Mouse (Mus musculus): ENCODE measurements around the gene Med27. TPM values are rescaled to one million over a fixed set of nuclear protein-coding genes. Genes with fewer than 3 reads are reported as not detected.

Gene Med27
- polyA plus RNA-seq, 1 experiment from 2014 or later = 74.3 TPM

DNA sequence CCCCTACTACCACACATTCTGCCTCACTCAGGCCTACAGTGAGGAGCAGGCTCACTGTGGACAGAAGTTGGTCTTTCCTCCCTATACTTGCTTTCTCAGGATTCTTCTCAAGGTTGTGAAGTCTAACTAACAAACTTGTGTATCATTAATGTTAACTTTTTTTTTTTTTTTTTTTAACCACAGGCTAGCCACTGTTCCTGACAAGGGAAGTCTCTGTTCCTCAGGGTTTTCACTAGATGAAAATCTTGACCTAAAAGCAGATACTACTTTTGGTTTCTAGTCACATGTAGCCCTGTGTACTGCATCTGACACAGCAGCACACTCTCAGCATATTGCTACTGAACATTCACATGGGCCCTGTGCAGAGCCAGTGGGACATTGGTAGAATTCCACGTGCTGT is 55.2 kb downstream of the Med27 start:
- no peak overlapping the region for H3K9ac ChIP-seq
- H3K4me1 ChIP-seq (replicated peaks) = peaks cover 52% of the 10 kb centered on the region
- H3K4me3 ChIP-seq = no peak overlapping the region
- no peak for ATAC-seq (ENCODE audit: low FRiP score)
- WGBS = 80% methylated on average over 1 of the region's 1 CpGs
- H3K9me3 ChIP-seq = no peaks in the 10 kb centered on the region
- H3K27ac ChIP-seq = no peak overlapping the region
- no peak overlapping the region for H3K4me2 ChIP-seq
- no peaks in the 10 kb centered on the region for H3K27me3 ChIP-seq
- H3K36me3 ChIP-seq = no peaks in the 10 kb centered on the region

DNA sequence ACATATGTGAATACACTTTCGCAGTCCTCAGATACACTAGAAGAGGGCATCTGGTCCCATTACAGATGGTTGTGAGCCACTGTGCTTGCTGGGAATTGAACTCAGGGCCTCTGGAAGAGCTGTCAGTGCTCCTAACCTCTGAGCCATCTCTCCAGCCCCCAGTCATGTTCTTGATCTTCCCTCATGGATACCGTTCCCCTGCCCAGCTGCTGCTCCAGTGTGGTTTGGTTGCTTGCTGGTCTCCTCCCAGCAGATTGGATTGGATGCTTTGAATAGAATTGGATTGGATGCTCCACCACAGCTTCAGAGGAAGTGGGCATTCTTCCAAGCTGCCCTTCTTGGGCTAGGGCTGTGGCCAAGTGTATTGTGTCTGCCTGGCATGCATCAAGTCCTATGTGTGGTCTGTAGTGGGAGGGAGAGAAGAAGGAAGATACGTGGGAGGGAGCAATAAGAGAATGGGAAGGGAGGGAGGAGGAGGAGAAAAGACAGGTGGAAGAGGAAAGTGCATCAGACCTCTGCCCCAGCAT is 56.0 kb downstream of the Med27 start:
- peaks cover 53% of the 10 kb centered on the region for H3K4me1 ChIP-seq (replicated peaks)
- H3K4me2 ChIP-seq = no peak overlapping the region
- H3K4me3 ChIP-seq = no peak overlapping the region
- no peaks in the 10 kb centered on the region for H3K27me3 ChIP-seq
- 60% methylated on average over 3 of the region's 3 CpGs for WGBS
- H3K36me3 ChIP-seq = no peaks in the 10 kb centered on the region
- no peaks in the 10 kb centered on the region for H3K9me3 ChIP-seq
- H3K9ac ChIP-seq = no peak overlapping the region
- H3K27ac ChIP-seq = no peak overlapping the region
- no peak for ATAC-seq (ENCODE audit: low FRiP score)

DNA sequence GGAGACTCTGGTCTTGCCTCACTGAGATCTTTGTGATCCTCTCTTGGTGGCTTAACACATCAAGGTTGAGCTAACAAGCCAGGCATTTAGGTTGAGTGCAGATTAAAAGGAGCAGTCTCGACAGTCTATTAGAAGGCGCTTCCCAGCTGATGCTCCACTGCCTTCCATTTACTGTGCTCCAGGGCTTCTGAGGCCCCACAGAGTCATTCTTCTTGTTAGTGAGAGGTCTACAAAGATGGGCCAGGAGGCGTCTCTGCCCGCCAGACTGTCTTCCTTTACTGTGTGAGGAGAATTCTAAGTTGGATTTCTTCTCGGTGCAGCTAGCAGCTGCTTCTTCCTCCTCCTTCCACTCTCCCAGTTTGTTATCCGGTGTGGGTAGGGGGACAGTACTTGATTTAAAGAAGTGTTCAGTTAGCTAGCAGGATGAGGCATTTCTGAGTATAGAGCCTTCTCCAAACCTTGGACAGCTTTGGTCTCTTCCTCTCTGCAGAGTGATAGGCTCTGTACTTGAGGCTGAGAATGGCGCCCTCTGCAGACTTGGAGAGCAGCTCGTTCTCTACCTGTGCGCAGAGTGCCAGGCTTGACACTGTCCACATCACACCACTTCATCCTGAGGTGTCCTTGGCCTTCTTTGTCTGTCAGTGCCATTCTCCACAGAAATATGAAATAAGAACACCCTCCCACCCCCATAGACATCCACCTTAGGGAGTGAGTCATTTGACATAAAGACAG is 57.3 kb downstream of the Med27 start:
- peak; percentile 36; the same call in 1 of the 2 replicates for ATAC-seq (ENCODE audit: low FRiP score)
- Histone ChIP-seq H3K9ac (no peak overlapping the region), H3K4me2 (no peak overlapping the region), H3K27ac (0 out of 2 replicates have a peak overlapping the region, but pooled peaks have one; percentile 2), H3K27me3 (no peaks in the 10 kb centered on the region), H3K4me3 (no peak overlapping the region), H3K36me3 (no peaks in the 10 kb centered on the region), H3K9me3 (no peaks in the 10 kb centered on the region), H3K4me1 (replicated peaks) (peaks cover 52% of the 10 kb centered on the region)
- WGBS = 53% methylated on average over 9 of the region's 9 CpGs

DNA sequence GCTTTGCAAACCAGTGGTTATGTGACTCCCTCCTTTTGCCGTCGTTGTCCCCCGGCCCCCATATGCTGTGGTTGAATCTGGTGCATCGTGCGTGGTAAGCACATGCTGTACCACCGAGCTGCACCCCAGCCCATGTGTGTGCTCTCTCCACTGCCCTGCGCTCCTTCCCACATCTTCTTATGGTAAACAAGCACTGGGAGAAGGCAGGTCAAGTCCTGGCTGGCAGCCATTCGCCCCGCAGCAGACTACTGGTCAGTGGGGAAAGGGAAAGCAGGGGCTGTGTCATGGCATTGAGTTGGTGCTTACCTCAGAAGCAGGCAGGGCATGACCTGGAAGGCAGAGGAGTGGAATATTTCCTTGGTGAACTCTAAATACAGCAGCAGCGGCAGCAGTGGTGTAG is 58.3 kb downstream of the Med27 start:
- H3K4me2 ChIP-seq = no peak overlapping the region
- no peak overlapping the region for H3K4me3 ChIP-seq
- WGBS = 88% methylated on average over 10 of the region's 10 CpGs
- H3K27ac ChIP-seq = no peak overlapping the region; the same call in 1 of the 2 replicates
- no peaks in the 10 kb centered on the region for H3K27me3 ChIP-seq
- H3K4me1 ChIP-seq (replicated peaks) = peaks cover 48% of the 10 kb centered on the region
- H3K9ac ChIP-seq = no peak overlapping the region
- H3K9me3 ChIP-seq = no peaks in the 10 kb centered on the region
- no peak for ATAC-seq (ENCODE audit: low FRiP score)
- no peaks in the 10 kb centered on the region for H3K36me3 ChIP-seq

DNA sequence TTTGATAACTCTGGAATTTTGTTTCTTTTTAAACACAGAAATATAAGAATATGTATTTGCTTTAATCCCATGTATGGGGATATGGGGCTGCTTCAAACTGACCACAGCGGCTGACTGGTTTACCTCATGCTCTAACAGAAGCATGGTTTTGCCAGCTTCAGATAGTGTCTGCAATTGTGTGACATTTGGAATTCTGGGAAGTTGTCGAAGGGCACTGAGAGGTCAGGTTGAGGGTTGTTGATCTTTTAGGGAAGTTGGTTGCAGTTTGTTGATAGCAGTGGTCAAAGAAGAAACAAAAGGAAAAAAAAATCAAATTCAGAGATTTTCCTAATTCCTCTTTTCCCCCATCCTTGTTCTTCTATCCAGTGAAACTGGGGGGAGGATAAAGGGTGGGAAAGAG is 59.2 kb downstream of the Med27 start:
- no peaks in the 10 kb centered on the region for H3K9me3 ChIP-seq
- no peak overlapping the region for H3K4me2 ChIP-seq
- ATAC-seq (ENCODE audit: low FRiP score) = no peak
- H3K27ac ChIP-seq = no peak overlapping the region
- no peaks in the 10 kb centered on the region for H3K36me3 ChIP-seq
- 94% methylated on average over 2 of the region's 2 CpGs for WGBS
- peaks cover 51% of the 10 kb centered on the region for H3K4me1 ChIP-seq (replicated peaks)
- H3K9ac ChIP-seq = no peak overlapping the region
- no peak overlapping the region for H3K4me3 ChIP-seq
- H3K27me3 ChIP-seq = no peaks in the 10 kb centered on the region

DNA sequence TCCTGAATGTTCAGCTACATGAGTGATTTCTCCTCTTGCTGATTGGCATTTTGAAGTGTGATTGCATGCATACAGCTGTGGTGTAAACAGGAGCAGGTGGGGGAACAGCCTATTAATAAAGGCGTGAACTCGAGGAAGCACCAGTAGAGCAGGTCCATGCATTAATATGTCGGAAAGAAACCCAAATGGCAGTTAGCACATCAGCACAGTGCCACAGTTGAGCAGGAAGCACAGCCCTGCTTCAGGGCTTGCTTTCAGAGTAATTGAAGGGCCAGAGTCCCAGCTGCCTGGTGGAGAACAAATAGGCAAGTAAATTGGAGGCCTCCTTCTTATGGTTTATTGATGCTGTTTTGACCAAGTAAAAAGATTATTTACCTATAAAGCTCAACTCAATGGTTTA is 60.7 kb downstream of the Med27 start:
- Histone ChIP-seq H3K27ac (0 out of 2 replicates have a peak overlapping the region, but pooled peaks have one; percentile 64), H3K9me3 (no peaks in the 10 kb centered on the region), H3K9ac (no peak overlapping the region), H3K36me3 (no peaks in the 10 kb centered on the region), H3K27me3 (no peaks in the 10 kb centered on the region), H3K4me1 (replicated peaks) (peaks cover 64% of the 10 kb centered on the region), H3K4me2 (no peak overlapping the region), H3K4me3 (no peak overlapping the region)
- no peak for ATAC-seq (ENCODE audit: low FRiP score)
- WGBS = 46% methylated on average over 3 of the region's 3 CpGs

DNA sequence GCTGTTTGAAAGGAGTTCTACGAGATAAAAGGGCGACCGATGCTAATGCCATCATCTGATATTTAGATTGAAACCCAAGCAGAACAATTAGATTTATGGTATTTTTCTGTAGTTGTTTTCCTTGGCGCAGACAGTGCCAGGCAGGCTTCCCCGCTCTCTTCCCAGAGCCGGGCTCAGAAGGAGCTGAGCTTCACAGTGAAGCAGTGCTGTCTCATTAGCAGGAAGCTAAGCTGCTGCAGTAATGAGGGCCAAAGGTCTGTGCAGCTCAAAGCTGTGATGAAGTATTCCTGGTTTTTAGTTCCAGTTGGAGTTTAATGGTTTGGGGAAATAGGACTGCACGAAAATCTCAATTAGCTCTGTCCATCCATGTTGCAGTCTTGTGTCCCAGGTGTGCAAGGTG is 61.1 kb downstream of the Med27 start:
- Histone ChIP-seq H3K27me3 (no peaks in the 10 kb centered on the region), H3K9ac (no peak overlapping the region), H3K27ac (peak overlapping the region; percentile 55), H3K9me3 (no peaks in the 10 kb centered on the region), H3K4me1 (replicated peaks) (peaks cover 67% of the 10 kb centered on the region), H3K4me2 (no peak overlapping the region), H3K4me3 (no peak overlapping the region), H3K36me3 (no peaks in the 10 kb centered on the region)
- 72% methylated on average over 7 of the region's 7 CpGs for WGBS
- no peak for ATAC-seq (ENCODE audit: low FRiP score)

DNA sequence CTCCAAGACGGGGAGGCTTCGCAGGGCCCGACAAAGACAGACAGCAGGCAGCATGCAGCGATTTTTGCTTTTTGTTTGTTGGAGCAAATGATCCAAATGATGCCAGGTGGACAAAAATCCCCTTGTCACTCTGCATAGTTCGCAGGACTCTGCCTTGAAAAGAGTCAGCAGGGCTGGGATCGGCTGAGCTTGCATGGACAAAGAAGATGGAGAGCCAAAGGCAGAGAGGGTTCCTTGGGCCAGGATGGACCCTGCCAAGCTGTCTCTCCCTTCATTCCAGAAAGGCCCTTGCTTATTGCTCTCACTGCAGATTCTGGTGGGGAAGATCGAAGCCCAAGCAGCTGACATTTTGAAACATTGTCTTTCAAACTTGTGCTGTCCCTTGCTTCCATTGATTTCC is 64.3 kb downstream of the Med27 start:
- H3K9ac ChIP-seq = no peak overlapping the region
- 0 out of 2 replicates have a peak overlapping the region, but pooled peaks have one; percentile 23 for H3K27ac ChIP-seq
- no peak overlapping the region for H3K4me3 ChIP-seq
- H3K4me1 ChIP-seq (replicated peaks) = peaks cover 53% of the 10 kb centered on the region
- 81% methylated on average over 7 of the region's 7 CpGs for WGBS
- no peaks in the 10 kb centered on the region for H3K27me3 ChIP-seq
- ATAC-seq (ENCODE audit: low FRiP score) = no peak
- no peaks in the 10 kb centered on the region for H3K9me3 ChIP-seq
- H3K4me2 ChIP-seq = no peak overlapping the region
- no peaks in the 10 kb centered on the region for H3K36me3 ChIP-seq

DNA sequence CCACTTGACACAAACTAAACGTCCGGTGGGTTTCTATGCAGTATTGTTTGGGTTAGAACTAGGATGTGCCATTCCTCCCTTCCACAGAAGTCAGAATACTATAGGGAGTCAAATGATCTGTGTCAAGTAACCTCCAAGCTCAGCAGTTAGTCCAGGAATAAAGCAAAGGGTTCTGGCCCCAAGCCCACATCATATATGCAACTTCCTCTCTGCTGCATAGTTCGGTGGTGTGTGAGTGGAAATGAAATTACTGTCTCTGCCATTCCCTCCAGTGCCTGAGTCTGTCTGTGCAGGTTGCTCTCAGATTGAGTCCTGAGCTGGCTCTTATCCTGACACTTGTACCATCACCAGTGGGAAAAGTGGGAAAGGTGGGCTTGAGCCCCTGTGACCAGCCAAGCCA is 65.8 kb downstream of the Med27 start:
- WGBS = 64% methylated on average over 3 of the region's 3 CpGs
- H3K36me3 ChIP-seq = no peaks in the 10 kb centered on the region
- H3K27me3 ChIP-seq = no peaks in the 10 kb centered on the region
- H3K27ac ChIP-seq = no peak overlapping the region
- H3K4me3 ChIP-seq = no peak overlapping the region
- no peak for ATAC-seq (ENCODE audit: low FRiP score)
- no peak overlapping the region for H3K9ac ChIP-seq
- H3K9me3 ChIP-seq = no peaks in the 10 kb centered on the region
- peaks cover 45% of the 10 kb centered on the region for H3K4me1 ChIP-seq (replicated peaks)
- H3K4me2 ChIP-seq = no peak overlapping the region

DNA sequence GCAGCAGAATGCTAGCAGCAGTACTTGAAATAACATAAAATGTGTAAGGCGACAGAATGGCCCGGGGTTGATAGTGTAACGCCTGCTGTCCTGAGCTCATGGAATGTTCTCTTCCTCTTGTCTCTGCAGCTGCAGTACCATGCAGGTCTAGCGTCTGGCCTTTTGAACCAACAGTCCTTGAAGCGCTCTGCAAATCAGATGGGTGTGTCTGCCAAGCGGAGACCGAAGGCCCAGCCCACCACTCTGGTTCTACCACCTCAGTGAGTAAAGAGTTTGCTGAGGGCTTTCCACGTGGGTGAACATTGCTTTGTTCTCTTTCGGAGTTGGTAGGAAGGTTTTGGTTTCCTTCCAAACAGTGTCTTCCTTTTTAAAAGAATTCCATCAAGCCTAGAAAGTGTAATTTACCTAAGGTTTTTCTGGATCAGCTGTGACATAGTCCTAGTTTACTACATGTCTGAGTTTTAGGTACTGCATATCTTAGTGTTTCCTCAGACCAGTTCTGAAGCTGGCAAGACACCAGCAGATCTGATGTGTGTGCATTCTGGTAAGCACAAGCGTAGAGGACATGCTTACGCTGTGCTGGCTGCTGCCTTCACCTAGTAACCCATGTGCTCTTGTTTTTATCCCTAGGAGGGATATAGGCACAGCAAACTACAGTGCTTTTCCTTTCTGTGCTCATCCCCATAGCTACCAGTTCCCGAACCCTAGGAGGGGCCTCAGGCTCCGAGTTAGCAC is 66.8 kb downstream of the Med27 start:
- Histone ChIP-seq H3K9ac (no peak overlapping the region), H3K4me3 (no peak overlapping the region), H3K9me3 (no peaks in the 10 kb centered on the region), H3K27me3 (no peaks in the 10 kb centered on the region), H3K4me1 (replicated peaks) (peaks cover 44% of the 10 kb centered on the region), H3K4me2 (no peak overlapping the region), H3K27ac (no peak overlapping the region), H3K36me3 (no peaks in the 10 kb centered on the region)
- 54% methylated on average over 13 of the region's 13 CpGs for WGBS
- ATAC-seq (ENCODE audit: low FRiP score) = no peak

DNA sequence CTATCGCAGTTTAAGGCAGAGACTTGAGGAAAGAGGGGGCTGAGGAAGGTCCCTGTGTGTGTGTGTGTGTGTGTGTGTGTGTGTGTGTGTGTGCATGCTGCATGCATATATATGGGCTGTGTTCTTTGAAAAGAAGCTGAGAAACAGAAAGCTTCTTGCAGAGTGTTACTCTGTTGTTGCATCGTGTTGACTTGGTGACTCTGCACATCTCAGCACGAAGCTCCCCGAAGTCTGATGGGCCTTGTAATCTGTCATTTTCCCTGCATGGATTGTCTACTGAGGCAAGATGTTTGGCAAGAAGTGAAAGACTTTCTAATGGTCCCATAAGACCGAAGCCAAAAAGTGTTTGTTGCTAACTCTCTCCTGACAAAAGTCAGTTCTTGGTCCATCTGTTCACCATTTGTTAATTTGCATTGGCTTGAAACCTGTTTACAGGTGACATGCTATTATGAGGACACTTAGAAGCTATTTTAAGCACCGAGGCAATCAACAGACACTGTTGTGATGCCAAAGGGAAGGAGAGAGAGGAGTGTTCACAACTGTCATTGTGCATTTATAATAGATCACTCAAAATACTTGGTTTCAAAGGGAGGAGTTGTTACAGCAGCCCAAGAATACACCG is 68.3 kb downstream of the Med27 start:
- Histone ChIP-seq H3K36me3 (no peaks in the 10 kb centered on the region), H3K4me3 (no peak overlapping the region), H3K9ac (no peak overlapping the region), H3K9me3 (no peaks in the 10 kb centered on the region), H3K27ac (no peak overlapping the region), H3K4me1 (replicated peaks) (peaks cover 57% of the 10 kb centered on the region), H3K4me2 (no peak overlapping the region), H3K27me3 (no peaks in the 10 kb centered on the region)
- no peak for ATAC-seq (ENCODE audit: low FRiP score)
- WGBS = 87% methylated on average over 7 of the region's 7 CpGs

DNA sequence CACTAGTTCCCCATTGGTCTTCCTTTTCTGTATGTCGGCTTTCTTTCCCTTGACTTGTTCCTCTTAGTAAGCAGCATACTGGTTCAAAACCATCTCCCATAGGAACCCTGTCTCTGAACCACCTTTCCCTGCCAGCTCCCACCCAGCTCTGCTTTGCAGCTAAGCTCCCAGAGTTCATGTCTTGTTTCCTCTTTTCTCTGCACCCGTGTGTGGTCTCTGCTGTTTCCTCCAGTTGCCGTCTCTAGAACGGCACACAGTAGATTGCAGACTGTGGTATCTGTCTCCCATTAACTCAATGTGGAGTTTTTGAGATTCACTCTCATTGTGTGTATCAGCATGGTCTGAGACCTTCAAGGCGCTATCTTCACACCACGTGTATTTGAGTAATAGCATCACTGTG is 71.9 kb downstream of the Med27 start:
- Histone ChIP-seq H3K27me3 (no peaks in the 10 kb centered on the region), H3K9ac (no peak overlapping the region), H3K27ac (no peak overlapping the region), H3K4me1 (replicated peaks) (peaks cover 57% of the 10 kb centered on the region), H3K4me3 (no peak overlapping the region), H3K4me2 (no peak overlapping the region), H3K36me3 (no peaks in the 10 kb centered on the region), H3K9me3 (no peaks in the 10 kb centered on the region)
- ATAC-seq (ENCODE audit: low FRiP score) = no peak
- WGBS = 60% methylated on average over 6 of the region's 6 CpGs

Measured in hindbrain, embryonic 13.5 days (tissue).